ENCODE assay signal across 15 mouse cellular contexts in genomic region chr16:34490506-34490905, GRCm38 (mm10).
DNase-seq lines count a peak whose midpoint lies in the region; ATAC-seq lines count a peak whose summit lies in the region.
"Had no signal": no experiment of that assay in that cellular context is flagged by ENCODE, and none has a peak within 500 bp of the region (broad histone marks: within the 10 kb centered on the region; RNA-seq: fewer than 3 reads in every experiment).

No protein-coding gene starts in this region.

- H3K36me3 ChIP-seq in midbrain, embryonic 16.5 days (ENCODE audit: control insufficient read depth, insufficient read depth, low read length), result no peaks in the 10 kb centered on the region
- H3K36me3 ChIP-seq: midbrain, embryonic 10.5 days had no signal

- peaks cover 3% of the 10 kb centered on the region for H3K4me1 ChIP-seq in midbrain, embryonic 16.5 days (ENCODE audit: control insufficient read depth, insufficient read depth, low read length)

- H3K9me3 ChIP-seq in midbrain, embryonic 16.5 days (replicated peaks; ENCODE audit: control insufficient read depth, low read length, poor library complexity, severe bottlenecking), result no peaks in the 10 kb centered on the region
- H3K9me3 ChIP-seq: midbrain, embryonic 10.5 days had no signal

- H3K27ac ChIP-seq in midbrain, embryonic 16.5 days (ENCODE audit: low read length), result no peak overlapping the region
- H3K27ac ChIP-seq: midbrain, embryonic 10.5 days had no signal

- intact Hi-C loops in heart, postnatal 10 days (cut with DNase I), result no loop called here

- H3K9ac ChIP-seq in midbrain, embryonic 16.5 days (ENCODE audit: low read depth, low read length), result no peak overlapping the region

- H3K4me3 ChIP-seq in midbrain, embryonic 16.5 days (ENCODE audit: low read depth, low read length), result no peak overlapping the region
- H3K4me3 ChIP-seq: midbrain, embryonic 10.5 days had no signal

- H3K27me3 ChIP-seq in midbrain, embryonic 16.5 days (ENCODE audit: control insufficient read depth, insufficient read depth, low read depth, low read length), result no peaks in the 10 kb centered on the region

- H3K4me2 ChIP-seq in midbrain, embryonic 16.5 days (ENCODE audit: low read length), result no peak overlapping the region

- ATAC-seq in midbrain, embryonic 16.5 days, result no peak
- ATAC-seq: activated CD4-positive, CD25-positive, alpha-beta regulatory T cell, adult 4 months; forebrain, embryonic 14.5 days; intestine, embryonic 16.5 days had no signal

- peak; percentile 16 for DNase-seq in heart, adult 8-10 months (ENCODE audit: low spot score)
- no peak for DNase-seq in heart, postnatal 10 days
- peak; percentile 39 for DNase-seq in lung, postnatal 36 days
- no peak for DNase-seq in lung, postnatal 14 days
- DNase-seq in adrenal gland, postnatal 14 days, result peak; percentile 49
- DNase-seq in heart, postnatal 4 days, result peak; percentile 19
- DNase-seq in gastrocnemius, postnatal 10 days, result no peak
- DNase-seq: cerebellum, adult 11-12 months; right cerebral cortex, postnatal 25 days; thymus, postnatal 36 days had no signal

- WGBS in midbrain, embryonic 16.5 days, result 52% methylated on average over 8 of the region's 8 CpGs

Comparison
In these comparisons a context has a peak if more than half of its experiments do, and no peak if none do; other contexts are left out.
1. DNase-seq: peak in heart, adult 8-10 months (single experiment), lung, postnatal 36 days (single experiment), adrenal gland, postnatal 14 days (single experiment) and heart, postnatal 4 days (single experiment); none in heart, postnatal 10 days (0 of 2), lung, postnatal 14 days (single experiment) and gastrocnemius, postnatal 10 days (single experiment).